Mouse (Mus musculus): ENCODE results near the gene Bcat1. TPM values are rescaled to one million over a fixed set of nuclear protein-coding genes. Genes with fewer than 3 reads are reported as not detected.

Bcat1 gene
- polyA plus RNA-seq, 1 experiment from 2014 or later: 0.46 TPM

DNA sequence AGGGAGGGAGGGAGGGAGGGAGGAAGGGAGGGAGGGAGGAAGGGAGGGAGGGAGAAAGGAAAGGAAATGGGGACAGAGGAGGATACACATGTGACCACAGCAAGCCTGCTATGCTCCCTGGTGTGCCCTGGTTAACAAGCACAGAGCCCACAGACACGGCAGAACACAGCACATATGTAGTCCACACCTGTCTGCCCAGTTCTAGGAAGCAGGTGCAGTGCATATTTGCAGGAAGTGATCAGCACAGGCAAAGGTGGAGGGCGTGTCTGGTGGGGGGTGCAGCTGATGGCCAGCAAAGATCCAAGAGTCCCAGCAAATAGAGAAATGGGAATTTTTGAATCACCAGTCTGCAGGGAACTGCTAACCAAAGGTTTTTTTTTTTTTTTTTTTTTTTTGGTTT lies 23.3 kb downstream of the Bcat1 start:
- H3K9me3 ChIP-seq (ENCODE audit: low read length): no peaks in the 10 kb centered on the region
- DNase-seq (no peak), ATAC-seq (no peak)
- H3K4me3 ChIP-seq (ENCODE audit: low read depth, low read length): no peak overlapping the region
- H3K36me3 ChIP-seq (replicated peaks; ENCODE audit: insufficient read depth, low read length): no peaks in the 10 kb centered on the region
- no peak for TF ChIP-seq CTCF (IDR thresholded peaks at IDR 0.05; ENCODE audit: low read depth)
- no peak for TF ChIP-seq EP300 (IDR thresholded peaks at IDR 0.05; ENCODE audit: low read depth)
- no peak overlapping the region for H3K9ac ChIP-seq (replicated peaks)
- H3K4me2 ChIP-seq (ENCODE audit: low read depth, low read length): no peak overlapping the region
- WGBS (ENCODE audit: insufficient replicate concordance): 50% methylated on average over 2 of the region's 2 CpGs
- H3K27ac ChIP-seq (ENCODE audit: low read depth): no peak overlapping the region
- peaks cover 20% of the 10 kb centered on the region for H3K27me3 ChIP-seq (ENCODE audit: insufficient read depth, low read length)
- peaks cover 6% of the 10 kb centered on the region; the same call in 1 of the 2 replicates for H3K4me1 ChIP-seq (ENCODE audit: insufficient read depth)

DNA sequence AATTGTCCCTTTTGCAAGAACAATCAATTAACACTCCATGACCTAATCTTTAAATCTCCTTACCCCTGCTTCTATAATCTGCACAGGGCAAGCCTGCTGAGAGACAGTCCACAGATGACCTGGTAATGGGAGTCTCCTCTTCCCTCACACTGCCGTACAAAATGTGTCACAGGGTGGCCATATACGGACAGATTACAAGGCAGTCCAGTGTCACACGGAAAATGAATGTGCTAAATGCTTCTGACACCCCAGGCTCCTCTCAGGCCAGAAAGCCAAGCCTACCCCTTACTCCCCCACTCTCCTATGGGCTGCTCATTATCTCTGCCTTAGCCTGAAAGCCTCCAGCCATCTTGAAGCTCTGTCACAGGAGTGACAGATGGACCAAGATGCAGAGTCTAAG lies 25.1 kb downstream of the Bcat1 start:
- Histone ChIP-seq H3K27me3 (ENCODE audit: insufficient read depth, low read length) (peaks cover 35% of the 10 kb centered on the region), H3K4me3 (ENCODE audit: low read depth, low read length) (no peak overlapping the region), H3K27ac (ENCODE audit: low read depth) (no peak overlapping the region), H3K9ac (replicated peaks) (no peak overlapping the region), H3K4me2 (ENCODE audit: low read depth, low read length) (no peak overlapping the region), H3K4me1 (ENCODE audit: insufficient read depth) (peaks cover 6% of the 10 kb centered on the region; the same call in 1 of the 2 replicates), H3K9me3 (ENCODE audit: low read length) (no peaks in the 10 kb centered on the region), H3K36me3 (replicated peaks; ENCODE audit: insufficient read depth, low read length) (no peaks in the 10 kb centered on the region)
- ATAC-seq (no peak), DNase-seq (no peak)
- TF ChIP-seq EP300 (IDR thresholded peaks at IDR 0.05; ENCODE audit: low read depth) (no peak), CTCF (IDR thresholded peaks at IDR 0.05; ENCODE audit: low read depth) (no peak)
- 58% methylated on average over 3 of the region's 3 CpGs for WGBS (ENCODE audit: insufficient replicate concordance)

DNA sequence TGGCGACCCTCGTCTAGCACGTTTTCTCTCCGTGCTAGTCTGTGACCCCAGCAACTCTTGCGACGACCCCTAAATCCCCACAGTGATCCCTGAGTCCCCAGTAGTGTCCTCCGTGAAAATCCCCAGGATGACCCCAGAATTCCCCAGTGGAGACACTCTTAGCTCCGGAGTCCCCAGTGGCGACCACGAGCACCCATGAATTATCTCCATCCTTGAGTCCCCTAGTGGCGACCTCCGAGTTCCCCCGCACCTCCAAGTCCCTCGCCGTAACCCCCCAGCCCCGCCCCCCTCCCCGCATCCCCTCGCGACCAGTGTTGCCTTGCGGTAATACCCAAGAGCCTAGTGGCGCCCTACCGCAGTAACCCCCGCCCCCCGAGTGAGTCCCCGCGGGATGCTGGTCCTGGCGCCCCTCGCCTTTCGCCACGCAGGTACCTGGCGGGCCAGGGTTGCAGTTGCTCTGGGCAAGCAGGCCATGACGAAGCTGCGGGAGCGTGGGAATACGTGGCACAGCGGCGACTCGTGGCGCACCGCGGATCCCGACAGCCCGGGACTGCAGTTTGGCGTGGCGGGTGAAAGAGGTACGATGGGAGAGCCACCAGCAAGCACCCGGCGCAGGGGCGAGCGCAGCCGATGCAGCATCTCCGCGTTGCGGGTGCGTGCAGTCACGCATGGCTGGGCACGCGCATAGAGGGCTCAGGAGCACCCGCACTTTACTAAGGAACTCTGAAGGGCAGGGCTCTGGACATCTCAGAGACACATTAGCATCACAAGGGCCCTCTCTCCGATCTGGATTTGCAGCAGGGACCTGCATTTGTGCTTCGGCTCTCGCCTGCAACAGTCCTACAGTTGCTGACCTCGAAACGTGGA lies 27.6 kb downstream of the Bcat1 start:
- 12% methylated on average over 60 of the region's 64 CpGs for WGBS (ENCODE audit: insufficient replicate concordance)
- TF ChIP-seq EP300 (IDR thresholded peaks at IDR 0.05; ENCODE audit: low read depth) (no peak), CTCF (IDR thresholded peaks at IDR 0.05; ENCODE audit: low read depth) (no peak)
- Histone ChIP-seq H3K27ac (ENCODE audit: low read depth) (no peak overlapping the region), H3K4me3 (ENCODE audit: low read depth, low read length) (peak overlapping the region; percentile 19; the same call in 1 of the 2 replicates), H3K36me3 (replicated peaks; ENCODE audit: insufficient read depth, low read length) (no peaks in the 10 kb centered on the region), H3K4me1 (ENCODE audit: insufficient read depth) (peaks cover 6% of the 10 kb centered on the region; the same call in 1 of the 2 replicates), H3K9ac (replicated peaks) (no peak overlapping the region), H3K9me3 (ENCODE audit: low read length) (no peaks in the 10 kb centered on the region), H3K4me2 (ENCODE audit: low read depth, low read length) (peak overlapping the region; percentile 60), H3K27me3 (ENCODE audit: insufficient read depth, low read length) (peaks cover 35% of the 10 kb centered on the region)
- no peak for ATAC-seq
- DNase-seq: no peak

DNA sequence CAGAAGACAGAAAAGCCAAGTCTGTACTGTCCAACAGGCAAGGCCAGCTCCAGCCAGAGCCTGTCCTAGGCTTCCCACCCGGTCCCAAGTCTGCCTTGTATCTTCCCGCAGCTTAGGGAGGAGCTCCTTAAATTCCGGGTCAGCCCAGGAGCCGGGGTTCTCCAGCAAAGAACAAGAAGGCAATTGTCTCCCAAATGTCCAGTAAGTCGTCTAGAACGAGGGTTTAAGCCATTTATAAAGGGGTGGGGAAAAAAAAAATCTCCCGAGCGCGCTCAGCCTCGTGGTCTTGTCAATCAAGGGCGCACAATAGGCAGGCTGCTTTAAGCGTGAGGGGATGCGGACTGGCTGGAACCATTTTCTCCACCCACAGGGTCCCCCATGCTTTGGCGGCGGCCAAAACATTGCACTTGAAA lies 28.5 kb downstream of the Bcat1 start:
- 19% methylated on average over 15 of the region's 15 CpGs for WGBS (ENCODE audit: insufficient replicate concordance)
- TF ChIP-seq EP300 (IDR thresholded peaks at IDR 0.05; ENCODE audit: low read depth) (no peak), CTCF (IDR thresholded peaks at IDR 0.05; ENCODE audit: low read depth) (no peak)
- no peaks in the 10 kb centered on the region for H3K9me3 ChIP-seq (ENCODE audit: low read length)
- H3K27me3 ChIP-seq (ENCODE audit: insufficient read depth, low read length): peaks cover 35% of the 10 kb centered on the region
- peak overlapping the region; percentile 23; the same call in 1 of the 2 replicates for H3K4me2 ChIP-seq (ENCODE audit: low read depth, low read length)
- H3K4me1 ChIP-seq (ENCODE audit: insufficient read depth): peaks cover 6% of the 10 kb centered on the region; the same call in 1 of the 2 replicates
- DNase-seq (no peak), ATAC-seq (no peak)
- no peak overlapping the region for H3K9ac ChIP-seq (replicated peaks)
- H3K36me3 ChIP-seq (replicated peaks; ENCODE audit: insufficient read depth, low read length): no peaks in the 10 kb centered on the region
- no peak overlapping the region for H3K27ac ChIP-seq (ENCODE audit: low read depth)
- no peak overlapping the region for H3K4me3 ChIP-seq (ENCODE audit: low read depth, low read length)

DNA sequence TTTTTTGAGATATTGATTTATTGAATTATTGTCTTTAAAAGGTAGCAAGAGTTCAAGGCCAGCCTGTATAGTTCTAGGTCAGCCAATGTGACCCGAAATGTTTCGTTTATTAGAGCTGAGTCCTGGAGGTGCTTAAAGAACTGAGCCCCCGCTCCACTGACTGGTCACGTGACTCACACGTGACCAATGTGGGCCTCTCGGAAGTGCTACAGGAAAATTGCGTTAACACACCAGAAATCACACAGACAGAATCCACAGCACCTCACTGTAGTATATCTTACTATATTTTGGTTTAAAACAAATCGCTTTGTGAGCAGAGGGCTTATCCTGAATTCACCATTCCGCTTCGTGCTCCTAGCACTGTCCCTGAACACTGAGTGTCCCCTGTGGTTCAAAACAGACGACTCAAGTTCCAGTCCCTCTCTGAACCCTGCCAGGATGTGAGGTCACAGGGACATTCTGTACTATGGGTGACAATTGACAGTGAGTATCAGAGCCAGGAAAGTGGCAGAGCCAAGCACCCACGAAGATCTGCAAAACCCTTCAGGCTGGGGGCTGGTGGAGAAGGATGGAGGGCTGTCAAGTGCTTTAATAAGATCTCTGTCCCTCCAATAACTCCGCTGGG lies 29.6 kb downstream of the Bcat1 start:
- no peak for DNase-seq
- 70% methylated on average over 13 of the region's 13 CpGs for WGBS (ENCODE audit: insufficient replicate concordance)
- Histone ChIP-seq H3K4me2 (ENCODE audit: low read depth, low read length) (no peak overlapping the region), H3K9ac (replicated peaks) (no peak overlapping the region), H3K9me3 (ENCODE audit: low read length) (no peaks in the 10 kb centered on the region), H3K27me3 (ENCODE audit: insufficient read depth, low read length) (peaks cover 35% of the 10 kb centered on the region), H3K4me1 (ENCODE audit: insufficient read depth) (peaks cover 6% of the 10 kb centered on the region; the same call in 1 of the 2 replicates), H3K27ac (ENCODE audit: low read depth) (no peak overlapping the region), H3K36me3 (replicated peaks; ENCODE audit: insufficient read depth, low read length) (no peaks in the 10 kb centered on the region), H3K4me3 (ENCODE audit: low read depth, low read length) (no peak overlapping the region)
- no peak for ATAC-seq
- TF ChIP-seq EP300 (IDR thresholded peaks at IDR 0.05; ENCODE audit: low read depth) (no peak), CTCF (IDR thresholded peaks at IDR 0.05; ENCODE audit: low read depth) (no peak)

DNA sequence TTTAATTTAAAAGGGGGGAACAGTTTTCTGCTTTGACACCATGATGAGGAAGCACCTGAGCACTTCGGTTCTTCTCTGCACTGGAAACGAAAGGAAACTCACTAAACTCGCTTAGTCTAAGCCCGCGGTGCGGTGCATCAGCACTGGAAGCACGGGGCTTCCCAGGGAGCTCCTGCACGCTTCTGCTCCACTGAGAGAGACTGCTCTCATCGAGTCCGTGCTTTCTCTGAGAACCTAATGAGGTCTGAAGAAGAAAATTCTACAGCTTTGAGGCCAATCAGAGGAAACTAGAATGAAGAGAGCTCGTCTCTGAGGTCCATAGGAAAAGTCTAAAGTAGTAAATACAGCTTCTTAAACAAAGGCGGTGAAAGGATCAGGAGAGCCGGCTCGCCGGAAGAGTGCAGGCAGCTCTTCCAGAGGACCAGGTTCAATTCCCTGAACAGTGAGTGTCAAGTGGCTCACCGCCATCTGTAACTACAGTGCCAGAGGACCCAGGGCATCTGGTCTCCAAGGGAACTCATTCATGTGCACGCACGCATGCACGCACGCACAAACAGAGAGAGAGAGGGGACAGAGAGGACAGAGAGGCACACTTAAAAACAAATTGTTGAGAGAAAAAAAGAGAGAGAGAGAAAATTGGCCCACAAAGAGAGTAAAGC lies 30.9 kb downstream of the Bcat1 start:
- Histone ChIP-seq H3K4me1 (ENCODE audit: insufficient read depth) (peaks cover 6% of the 10 kb centered on the region; the same call in 1 of the 2 replicates), H3K4me3 (ENCODE audit: low read depth, low read length) (no peak overlapping the region), H3K27ac (ENCODE audit: low read depth) (no peak overlapping the region), H3K9me3 (ENCODE audit: low read length) (no peaks in the 10 kb centered on the region), H3K36me3 (replicated peaks; ENCODE audit: insufficient read depth, low read length) (no peaks in the 10 kb centered on the region), H3K9ac (replicated peaks) (no peak overlapping the region), H3K27me3 (ENCODE audit: insufficient read depth, low read length) (peaks cover 34% of the 10 kb centered on the region), H3K4me2 (ENCODE audit: low read depth, low read length) (no peak overlapping the region)
- 80% methylated on average over 20 of the region's 20 CpGs for WGBS (ENCODE audit: insufficient replicate concordance)
- no peak for DNase-seq
- ATAC-seq: no peak
- TF ChIP-seq CTCF (IDR thresholded peaks at IDR 0.05; ENCODE audit: low read depth): no peak
- no peak for TF ChIP-seq EP300 (IDR thresholded peaks at IDR 0.05; ENCODE audit: low read depth)
